Mouse (Mus musculus): ENCODE data around the gene Rplp0. TPM values are rescaled to one million over a fixed set of nuclear protein-coding genes. Genes with fewer than 3 reads are reported as not detected.

Gene Rplp0
- polyA plus RNA-seq, 1 experiment from 2014 or later: 1,338 TPM

- no peak for DNase-seq (ENCODE audit: low spot score)
- 95% methylated on average over 14 of the region's 14 CpGs for WGBS
- Histone ChIP-seq H3K27me3 (ENCODE audit: low read depth, poor library complexity, severe bottlenecking) (no peaks in the 10 kb centered on the region), H3K36me3 (peaks cover 100% of the 10 kb centered on the region), H3K9me3 (replicated peaks) (peaks cover 21% of the 10 kb centered on the region), H3K4me3 (no peak overlapping the region), H3K4me1 (no peaks in the 10 kb centered on the region), H3K27ac (replicated peaks) (no peak overlapping the region)
These were observed 21.1 kb downstream of the Rplp0 start for GRCm38 (mm10) chr5:115580229-115581001.

- H3K4me3 ChIP-seq: no peak overlapping the region
- H3K36me3 ChIP-seq: peaks cover 100% of the 10 kb centered on the region
These were observed 22.4 kb downstream of the Rplp0 start for GRCm38 (mm10) chr5:115581662-115582061.

GRCm38 (mm10) chr5:115585616-115586015 lies 26.3 kb downstream of the Rplp0 start:
- WGBS: 88% methylated on average over 12 of the region's 12 CpGs
- no peaks in the 10 kb centered on the region for H3K4me1 ChIP-seq
- H3K36me3 ChIP-seq: peaks cover 100% of the 10 kb centered on the region
- no peak for DNase-seq (ENCODE audit: low spot score)
- H3K4me3 ChIP-seq: no peak overlapping the region
- no peak overlapping the region for H3K27ac ChIP-seq (replicated peaks)
- H3K9me3 ChIP-seq (replicated peaks): peaks cover 21% of the 10 kb centered on the region
- no peaks in the 10 kb centered on the region for H3K27me3 ChIP-seq (ENCODE audit: low read depth, poor library complexity, severe bottlenecking)

More at GRCm38 (mm10) chr5:115581662-115582061, 22.4 kb downstream of the Rplp0 start:
- H3K27me3 ChIP-seq (ENCODE audit: low read depth, poor library complexity, severe bottlenecking): no peaks in the 10 kb centered on the region
- H3K27ac ChIP-seq (replicated peaks): no peak overlapping the region
- no peak for DNase-seq (ENCODE audit: low spot score)
- no peaks in the 10 kb centered on the region for H3K4me1 ChIP-seq
- 90% methylated on average over 9 of the region's 9 CpGs for WGBS
- H3K9me3 ChIP-seq (replicated peaks): peaks cover 21% of the 10 kb centered on the region

- Histone ChIP-seq H3K36me3 (peaks cover 100% of the 10 kb centered on the region), H3K27ac (replicated peaks) (no peak overlapping the region)
These were observed 26.9 kb downstream of the Rplp0 start for GRCm38 (mm10) chr5:115586166-115586565.

GRCm38 (mm10) chr5:115586780-115587179 lies 27.5 kb downstream of the Rplp0 start:
- no peaks in the 10 kb centered on the region for H3K4me1 ChIP-seq
- DNase-seq (ENCODE audit: low spot score): no peak
- H3K27ac ChIP-seq (replicated peaks): no peak overlapping the region
- H3K27me3 ChIP-seq (ENCODE audit: low read depth, poor library complexity, severe bottlenecking): no peaks in the 10 kb centered on the region
- peaks cover 100% of the 10 kb centered on the region for H3K36me3 ChIP-seq
- H3K4me3 ChIP-seq: no peak overlapping the region
- H3K9me3 ChIP-seq (replicated peaks): peaks cover 16% of the 10 kb centered on the region
- WGBS: 97% methylated on average over 2 of the region's 2 CpGs

More at GRCm38 (mm10) chr5:115586166-115586565, 26.9 kb downstream of the Rplp0 start:
- no peak for DNase-seq (ENCODE audit: low spot score)
- WGBS: 95% methylated on average over 15 of the region's 15 CpGs
- Histone ChIP-seq H3K4me3 (no peak overlapping the region), H3K9me3 (replicated peaks) (peaks cover 21% of the 10 kb centered on the region), H3K4me1 (no peaks in the 10 kb centered on the region), H3K27me3 (ENCODE audit: low read depth, poor library complexity, severe bottlenecking) (no peaks in the 10 kb centered on the region)

- WGBS: 91% methylated on average over 11 of the region's 11 CpGs
- Histone ChIP-seq H3K9me3 (replicated peaks) (no peaks in the 10 kb centered on the region), H3K27me3 (ENCODE audit: low read depth, poor library complexity, severe bottlenecking) (no peaks in the 10 kb centered on the region), H3K36me3 (peaks cover 100% of the 10 kb centered on the region), H3K27ac (replicated peaks) (no peak overlapping the region), H3K4me3 (no peak overlapping the region), H3K4me1 (no peaks in the 10 kb centered on the region)
- no peak for DNase-seq (ENCODE audit: low spot score)
These were observed 31.8 kb downstream of the Rplp0 start for GRCm38 (mm10) chr5:115591028-115591427.

- 94% methylated on average over 2 of the region's 2 CpGs for WGBS
These were observed 32.2 kb downstream of the Rplp0 start for GRCm38 (mm10) chr5:115591506-115591905.

GRCm38 (mm10) chr5:115603561-115603960 lies 44.3 kb downstream of the Rplp0 start:
- DNase-seq (ENCODE audit: low spot score): no peak
- Histone ChIP-seq H3K9me3 (replicated peaks) (no peaks in the 10 kb centered on the region), H3K27ac (replicated peaks) (no peak overlapping the region), H3K27me3 (ENCODE audit: low read depth, poor library complexity, severe bottlenecking) (no peaks in the 10 kb centered on the region), H3K4me3 (no peak overlapping the region), H3K4me1 (no peaks in the 10 kb centered on the region), H3K36me3 (peaks cover 100% of the 10 kb centered on the region)
- WGBS: 94% methylated on average over 6 of the region's 6 CpGs

More at GRCm38 (mm10) chr5:115591506-115591905, 32.2 kb downstream of the Rplp0 start:
- DNase-seq (ENCODE audit: low spot score): no peak
- Histone ChIP-seq H3K27ac (replicated peaks) (no peak overlapping the region), H3K9me3 (replicated peaks) (no peaks in the 10 kb centered on the region), H3K4me3 (no peak overlapping the region), H3K4me1 (no peaks in the 10 kb centered on the region), H3K27me3 (ENCODE audit: low read depth, poor library complexity, severe bottlenecking) (no peaks in the 10 kb centered on the region), H3K36me3 (peaks cover 100% of the 10 kb centered on the region)

GRCm38 (mm10) chr5:115611566-115611965 lies 52.3 kb downstream of the Rplp0 start:
- Histone ChIP-seq H3K36me3 (peaks cover 100% of the 10 kb centered on the region), H3K27ac (replicated peaks) (no peak overlapping the region), H3K27me3 (ENCODE audit: low read depth, poor library complexity, severe bottlenecking) (no peaks in the 10 kb centered on the region), H3K4me1 (no peaks in the 10 kb centered on the region), H3K9me3 (replicated peaks) (no peaks in the 10 kb centered on the region), H3K4me3 (no peak overlapping the region)
- no peak for DNase-seq (ENCODE audit: low spot score)
- WGBS: 93% methylated on average over 11 of the region's 11 CpGs

Small RNAs within 50 kb of the gene (microRNA-seq; reads per million reads assigned to microRNA genes)
- gene Mir7029: 1.8 reads per million

Other genes starting within 250 kb of the Rplp0 start
- gene Srsf9, start 232.3 kb upstream of the Rplp0 start, polyA plus RNA-seq (2016; fragmentation: Nextera tagmentation; extraction: Ambion mirVana): 396 and 421 TPM in 2 replicates
- gene Gatc, start 218.3 kb upstream of the Rplp0 start, polyA plus RNA-seq (2016; fragmentation: Nextera tagmentation; extraction: Ambion mirVana): 36.9 and 41.3 TPM in 2 replicates
- 56.4 and 60.8 TPM in 2 replicates for gene Triap1, start 218.2 kb upstream of the Rplp0 start, polyA plus RNA-seq (2016; fragmentation: Nextera tagmentation; extraction: Ambion mirVana)
- 861 and 874 TPM in 2 replicates for gene Cox6a1, start 210.5 kb upstream of the Rplp0 start, polyA plus RNA-seq (2016; fragmentation: Nextera tagmentation; extraction: Ambion mirVana)
- gene Msi1, start 129.9 kb upstream of the Rplp0 start, polyA plus RNA-seq (2016; fragmentation: Nextera tagmentation; extraction: Ambion mirVana): 190 and 232 TPM in 2 replicates
- 0.41 and 0.62 TPM in 2 replicates for gene Pla2g1b, start 93.2 kb upstream of the Rplp0 start, polyA plus RNA-seq (2016; fragmentation: Nextera tagmentation; extraction: Ambion mirVana)
- gene Sirt4, start 74.7 kb upstream of the Rplp0 start, polyA plus RNA-seq (2016; fragmentation: Nextera tagmentation; extraction: Ambion mirVana): 15.2 and 17.0 TPM in 2 replicates
- gene Pxn, start 52.8 kb upstream of the Rplp0 start, polyA plus RNA-seq (2016; fragmentation: Nextera tagmentation; extraction: Ambion mirVana): 27.9 and 28.9 TPM in 2 replicates
- 52.5 and 61.2 TPM in 2 replicates for gene Gcn1l1, start 5.8 kb downstream of the Rplp0 start, polyA plus RNA-seq (2016; fragmentation: Nextera tagmentation; extraction: Ambion mirVana)
- 11.8 and 13.3 TPM in 2 replicates for gene Rab35, start 72.4 kb downstream of the Rplp0 start, polyA plus RNA-seq (2016; fragmentation: Nextera tagmentation; extraction: Ambion mirVana)
- 12.1 and 16.2 TPM in 2 replicates for gene Bicdl1, start 172.2 kb downstream of the Rplp0 start, polyA plus RNA-seq (2016; fragmentation: Nextera tagmentation; extraction: Ambion mirVana)

Measured in midbrain, embryonic 10.5 days (tissue).